Mouse (Mus musculus): ENCODE measurements around the gene Dclk1. TPM values are rescaled to one million over a fixed set of nuclear protein-coding genes. Genes with fewer than 3 reads are reported as not detected.

The Dclk1 gene
- polyA plus RNA-seq, 1 experiment, result not detected

DNA sequence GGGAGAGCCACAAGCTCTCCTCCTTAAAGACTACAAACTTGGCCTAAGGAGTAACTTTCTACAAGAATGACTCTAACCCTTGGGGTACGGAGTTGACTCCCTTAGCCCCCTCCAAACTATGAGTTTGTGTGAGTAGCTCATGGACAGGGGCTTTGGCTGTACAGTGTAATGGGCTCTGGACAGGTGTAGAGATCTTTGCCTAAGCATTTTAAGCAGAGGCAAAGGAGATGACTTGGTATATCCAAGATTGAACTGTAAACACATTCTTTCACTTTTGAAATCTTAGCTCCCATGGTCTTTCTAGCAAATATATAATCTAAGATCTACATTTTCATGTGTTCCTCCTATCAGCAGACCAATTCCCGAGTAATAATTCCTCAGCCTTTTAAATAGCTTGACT, 229.9 kb downstream of the Dclk1 start, which contains the start of gene Gm21954:
Gene Gm21954, minus strand, starts transcription at position 101 of the 400 bp plus-strand sequence.
- no peak for TF ChIP-seq GATA1 (IDR thresholded peaks at IDR 0.05; ENCODE audit: low read length)

GRCm38 (mm10) chr3:55473146-55473545, 231.0 kb downstream of the Dclk1 start:
- TF ChIP-seq GATA1 (IDR thresholded peaks at IDR 0.05; ENCODE audit: low read length), result no peak

DNA sequence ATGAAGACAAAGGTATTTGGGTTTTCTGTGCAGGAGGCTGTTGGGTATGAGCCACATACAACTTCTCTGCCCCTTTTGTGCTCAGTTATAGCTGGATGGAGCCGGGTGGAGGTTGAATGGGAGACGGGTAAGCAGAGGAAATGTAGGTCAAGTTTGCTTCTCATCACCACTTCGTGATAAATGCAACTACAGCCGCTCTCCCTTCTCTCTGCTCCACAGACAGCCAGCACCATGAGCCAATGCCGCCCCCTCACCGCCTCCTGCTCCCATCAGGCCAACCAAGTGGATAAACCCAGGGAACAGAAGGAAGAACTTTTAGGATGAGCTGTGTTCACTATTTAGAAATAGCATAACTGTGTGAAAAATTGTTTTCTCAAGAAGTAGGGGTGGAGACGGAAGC, 234.5 kb downstream of the Dclk1 start:
- no peak for TF ChIP-seq GATA1 (IDR thresholded peaks at IDR 0.05; ENCODE audit: low read length)

GRCm38 (mm10) chr3:55479306-55479705, 237.1 kb downstream of the Dclk1 start:
- no peak for TF ChIP-seq GATA1 (IDR thresholded peaks at IDR 0.05; ENCODE audit: low read length)

DNA sequence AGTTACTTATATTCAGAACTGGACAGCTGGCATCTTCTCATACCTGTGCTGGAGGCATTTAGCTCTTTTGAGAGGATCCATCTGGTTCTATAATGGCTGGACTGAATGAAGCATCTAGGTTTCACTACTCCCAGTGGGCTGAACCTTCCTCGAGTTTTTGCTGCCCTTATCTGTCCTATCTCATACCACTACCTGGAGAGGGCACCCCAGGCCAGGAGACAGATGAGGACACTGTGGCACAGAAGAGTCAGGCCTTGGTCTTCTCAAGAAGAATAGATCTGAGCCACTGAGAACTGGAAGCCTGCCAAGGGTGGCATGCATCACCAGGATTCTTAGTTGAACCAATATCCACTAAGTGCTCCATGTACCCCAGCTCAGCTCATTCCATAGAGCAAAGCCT, 239.0 kb downstream of the Dclk1 start:
- no peak for TF ChIP-seq GATA1 (IDR thresholded peaks at IDR 0.05; ENCODE audit: low read length)

DNA sequence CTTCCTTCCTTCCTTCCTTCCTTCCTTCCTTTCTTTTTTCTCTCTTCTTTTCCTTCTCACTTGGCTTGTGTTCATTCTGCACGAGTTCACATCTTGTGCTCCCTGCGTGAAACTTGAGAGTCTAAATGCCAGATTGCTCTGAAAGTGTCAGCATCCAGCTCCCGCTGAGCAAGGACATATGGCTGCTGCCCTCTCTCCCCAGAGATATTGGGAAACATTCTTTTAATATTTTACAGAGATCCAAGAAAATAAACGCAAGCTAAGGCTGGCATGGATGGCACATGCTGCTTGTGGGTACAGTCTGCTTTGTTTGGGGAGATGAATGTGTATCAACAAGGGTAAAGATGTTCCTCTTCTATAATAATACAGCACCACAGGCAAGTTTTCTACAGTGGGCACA, 241.2 kb downstream of the Dclk1 start:
- TF ChIP-seq GATA1 (IDR thresholded peaks at IDR 0.05; ENCODE audit: low read length), result no peak

- TF ChIP-seq GATA1 (IDR thresholded peaks at IDR 0.05; ENCODE audit: low read length), result no peak
Observed at GRCm38 (mm10) chr3:55489231-55489990, 247.2 kb downstream of the Dclk1 start.

GRCm38 (mm10) chr3:55492021-55492420, 249.9 kb downstream of the Dclk1 start:
- TF ChIP-seq GATA1 (IDR thresholded peaks at IDR 0.05; ENCODE audit: low read length), result no peak

DNA sequence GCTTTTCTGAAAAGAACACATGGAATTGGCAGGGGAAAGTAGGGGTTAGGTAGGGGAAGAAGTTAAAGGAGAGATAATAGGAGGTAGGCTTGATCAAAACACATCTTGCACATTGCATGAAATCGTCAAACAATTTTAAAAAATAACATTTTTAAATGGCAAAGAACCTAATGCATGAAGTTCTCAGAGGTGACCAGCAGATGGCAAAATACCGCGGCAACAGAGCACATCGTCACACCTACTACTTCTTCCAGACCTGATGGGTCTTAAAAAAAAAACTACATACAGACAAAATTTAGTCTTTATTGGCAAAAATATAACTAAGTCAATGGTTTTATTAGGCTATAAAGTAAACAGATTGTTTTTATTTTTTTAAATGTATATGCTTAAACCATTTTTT, 252.2 kb downstream of the Dclk1 start:
- no peak for TF ChIP-seq GATA1 (IDR thresholded peaks at IDR 0.05; ENCODE audit: low read length)

DNA sequence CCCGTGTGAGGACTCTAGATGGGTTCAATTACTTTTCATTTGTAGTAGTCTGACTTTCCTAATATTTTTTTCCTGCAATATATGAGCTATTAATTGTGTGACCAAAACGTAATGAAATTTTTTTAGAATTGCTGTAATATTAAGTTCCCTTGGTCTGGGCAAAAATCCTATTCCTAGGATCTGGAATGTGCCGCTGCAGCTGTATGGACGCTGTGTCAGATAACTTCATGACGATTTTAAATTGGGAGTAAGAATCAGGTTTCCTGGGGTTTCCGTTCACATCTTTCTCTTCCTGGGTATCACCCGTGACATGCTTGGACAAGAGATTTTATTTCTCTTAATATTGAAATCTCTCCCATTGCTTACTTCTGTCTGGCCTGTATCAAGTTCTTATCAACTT, 253.1 kb downstream of the Dclk1 start:
- no peak for TF ChIP-seq GATA1 (IDR thresholded peaks at IDR 0.05; ENCODE audit: low read length)

DNA sequence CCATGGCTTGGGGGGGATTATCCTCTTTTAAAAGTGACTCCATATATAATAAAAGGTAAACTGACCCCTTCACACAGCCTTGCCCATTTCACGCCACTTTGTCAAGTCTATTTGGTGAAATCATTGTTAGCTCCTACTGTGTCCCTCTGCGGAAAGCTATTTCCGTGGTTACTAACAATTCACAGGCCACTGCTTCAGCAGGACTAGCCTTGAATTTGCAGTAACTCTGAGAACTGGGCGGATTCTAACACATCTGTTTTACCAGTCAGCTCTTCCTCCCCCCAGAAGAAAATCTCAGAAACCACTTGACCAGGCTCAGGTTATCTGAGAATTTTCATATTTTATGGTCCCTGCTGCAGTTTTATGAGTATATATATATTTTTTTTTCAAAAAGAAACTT, 253.7 kb downstream of the Dclk1 start:
- TF ChIP-seq GATA1 (IDR thresholded peaks at IDR 0.05; ENCODE audit: low read length), result no peak

DNA sequence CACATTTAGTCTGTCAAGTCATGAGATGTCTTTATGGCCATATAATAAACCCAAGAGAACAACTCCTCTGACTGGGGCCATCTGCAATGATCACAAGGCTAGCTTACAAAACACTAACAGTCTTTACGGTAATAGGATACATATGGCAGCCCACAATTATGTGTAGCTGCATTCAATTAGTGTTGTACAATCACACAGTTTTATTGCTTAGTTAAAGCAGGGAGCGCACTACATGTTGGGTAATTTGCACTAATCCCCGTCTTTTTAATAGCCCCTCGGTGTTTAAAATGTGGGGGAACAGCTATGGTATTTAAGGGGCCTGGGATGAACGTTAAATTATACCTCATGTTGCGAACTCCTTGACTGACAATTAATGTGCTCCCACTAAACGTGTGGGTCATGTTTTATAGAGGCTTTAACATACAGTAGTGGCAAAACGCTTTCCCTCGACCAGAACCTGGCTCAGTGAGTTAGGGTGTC, 254.3 kb downstream of the Dclk1 start:
- TF ChIP-seq GATA1 (IDR thresholded peaks at IDR 0.05; ENCODE audit: low read length), result no peak

DNA sequence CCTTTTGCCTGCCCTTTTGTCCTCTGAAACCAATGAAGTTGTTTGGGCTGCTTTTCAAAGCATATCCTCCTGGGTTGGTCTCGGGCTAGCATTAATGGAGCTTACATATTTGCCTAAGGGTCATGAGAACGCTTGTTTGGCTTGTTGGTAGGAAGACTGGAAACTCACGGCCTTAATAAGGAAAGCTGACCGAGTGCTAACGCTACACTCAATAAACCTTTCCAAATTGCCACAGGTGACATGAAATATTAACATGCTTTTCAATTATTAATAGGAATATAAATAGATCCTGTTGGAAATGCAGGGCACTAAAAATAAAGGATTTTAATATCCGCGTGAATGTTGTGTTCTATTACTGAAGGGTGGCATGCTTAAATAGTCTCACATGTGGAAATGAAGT, 257.1 kb downstream of the Dclk1 start:
- no peak for TF ChIP-seq GATA1 (IDR thresholded peaks at IDR 0.05; ENCODE audit: low read length)

DNA sequence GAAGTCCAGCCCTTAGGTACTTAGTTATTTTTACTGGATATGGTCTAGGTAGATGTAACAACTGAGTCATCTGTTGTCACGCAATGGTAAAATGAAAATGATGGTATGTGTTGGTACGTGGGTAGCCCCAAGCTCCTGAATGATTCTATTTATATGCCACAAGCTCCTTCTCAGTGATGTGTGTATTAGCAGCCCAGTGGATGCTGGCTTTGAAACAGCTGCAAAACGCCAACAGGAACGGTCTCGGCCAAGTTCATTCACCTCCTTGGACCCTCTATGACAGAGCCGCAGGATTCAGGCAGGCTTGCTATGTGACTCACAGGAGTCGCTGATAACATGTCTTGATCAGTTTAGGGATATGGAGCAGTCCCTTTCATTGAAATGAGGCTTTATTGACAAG, 268.0 kb downstream of the Dclk1 start:
- TF ChIP-seq GATA1 (IDR thresholded peaks at IDR 0.05; ENCODE audit: low read length), result no peak

DNA sequence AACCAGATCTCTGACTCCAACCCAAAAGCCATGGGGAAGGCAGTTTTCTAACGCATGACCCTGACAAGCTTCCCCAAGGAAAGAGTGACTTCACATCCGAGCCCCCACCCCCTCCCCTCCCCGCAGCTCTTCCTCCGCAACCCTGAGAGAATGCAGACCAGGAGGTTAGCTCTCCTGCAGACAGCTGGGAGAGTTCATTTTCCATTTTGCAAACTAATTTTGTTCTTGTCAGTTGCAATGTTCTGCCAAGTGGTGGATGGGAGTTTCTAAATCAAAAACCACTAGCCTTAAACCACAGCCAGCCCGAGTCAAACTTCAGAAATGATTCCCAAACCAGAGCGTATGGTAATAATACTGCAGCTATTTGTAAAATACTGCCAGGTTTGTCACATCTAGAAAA, 269.5 kb downstream of the Dclk1 start:
- TF ChIP-seq GATA1 (IDR thresholded peaks at IDR 0.05; ENCODE audit: low read length), result no peak

- TF ChIP-seq GATA1 (IDR thresholded peaks at IDR 0.05; ENCODE audit: low read length), result no peak
Observed at GRCm38 (mm10) chr3:55515966-55516365, 273.8 kb downstream of the Dclk1 start.

GRCm38 (mm10) chr3:55517454-55518014, 275.4 kb downstream of the Dclk1 start:
- TF ChIP-seq GATA1 (IDR thresholded peaks at IDR 0.05; ENCODE audit: low read length), result no peak

Measured in G1E-ER4 (cell line).